Mouse (Mus musculus): ENCODE results near the gene Gda.

DNA sequence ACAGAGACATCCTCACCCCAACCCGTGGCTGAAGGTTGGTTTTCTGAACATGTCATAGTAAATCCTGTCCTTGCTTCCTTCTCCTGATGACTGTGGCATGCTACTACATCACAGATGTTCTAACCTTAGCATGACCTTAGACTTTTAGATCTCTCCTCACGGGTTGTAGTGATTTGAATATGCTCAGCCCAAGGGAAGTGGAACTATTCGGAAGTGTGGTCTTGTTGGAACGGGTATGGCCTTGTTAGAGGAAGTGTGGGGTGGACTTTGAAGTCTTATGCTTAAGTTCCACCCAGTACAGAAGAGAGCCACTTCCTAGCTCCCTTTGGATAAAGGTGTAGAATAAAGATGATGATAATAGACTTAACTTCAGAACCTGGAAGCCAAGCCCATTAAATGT lies 22.6 kb upstream of the Gda start:
- no peak for TF ChIP-seq MAFK (IDR thresholded peaks at IDR 0.05; ENCODE audit: insufficient read depth, low read depth, low read length)
- TF ChIP-seq ZNF384 (IDR thresholded peaks at IDR 0.05; ENCODE audit: low read depth, low read length), result no peak
- TF ChIP-seq HCFC1 (IDR thresholded peaks at IDR 0.05; ENCODE audit: borderline replicate concordance, insufficient read depth, low read length), result no peak
- TF ChIP-seq CHD2 (IDR thresholded peaks at IDR 0.05; ENCODE audit: low read depth, low read length), result no peak

All from ES-E14 (cell line).